Mouse (Mus musculus): ENCODE results near the gene Hoga1.

DNA sequence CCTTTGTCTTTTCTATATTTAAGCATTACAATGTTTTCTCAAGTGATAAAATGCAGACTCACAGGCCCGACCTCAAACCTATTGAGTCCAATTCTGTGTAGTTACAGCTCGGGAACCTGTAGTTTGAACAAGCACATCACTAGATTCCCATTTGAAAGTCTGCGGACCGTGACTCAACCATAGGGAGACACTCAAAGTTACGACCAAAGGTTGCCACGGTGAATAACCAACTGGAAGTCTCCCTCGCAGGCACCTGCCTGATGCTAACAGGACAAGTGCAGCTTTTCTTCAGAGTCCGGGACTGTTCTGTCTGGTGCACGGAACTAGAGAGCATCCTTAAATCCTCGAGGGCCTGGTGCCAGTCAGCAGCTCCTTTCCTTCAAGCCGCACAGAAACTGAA lies 35.1 kb downstream of the Hoga1 start:
- TF ChIP-seq CTCF (IDR thresholded peaks at IDR 0.05; ENCODE audit: low read depth, low read length) (no peak), TAL1 (conservative IDR thresholded peaks at IDR 0.05; ENCODE audit: low read depth, low read length) (no peak)

Data from G1E (cell line).